Mouse (Mus musculus) kidney, adult 8-10 months (tissue): ENCODE measurements around the gene Sapcd2.
"Not testable (repeated sequence)": the region's sequence is repeated elsewhere in the genome, so short reads cannot be mapped to it uniquely, and the experiment has no call there.

Source experiments
- DNase-seq, 2 experiments: peaks; one replicate each; pipeline ENCODE4 v3.0.0; 2022

Sapcd2 gene

DNA sequence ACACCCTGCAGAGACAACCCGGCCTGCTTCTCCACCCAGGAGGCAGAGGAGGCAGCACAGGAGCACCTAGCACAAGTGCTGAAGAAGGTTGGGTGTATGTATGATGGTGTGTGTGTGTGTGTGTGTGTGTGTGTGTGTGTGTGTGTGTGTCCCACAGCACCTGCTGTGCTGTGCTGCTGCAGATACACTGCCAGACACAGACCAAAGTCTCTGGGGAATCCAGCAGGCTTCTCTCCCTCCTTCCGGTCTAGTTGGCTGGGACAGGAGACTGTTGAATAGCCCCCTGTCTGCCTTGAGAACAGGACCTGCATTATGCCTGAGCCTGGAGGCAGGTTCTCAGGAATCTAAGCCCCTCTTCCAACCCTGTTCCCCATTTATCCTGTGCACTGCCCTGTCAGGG is 1.3 kb downstream of the Sapcd2 start:
- no peak for DNase-seq

DNA sequence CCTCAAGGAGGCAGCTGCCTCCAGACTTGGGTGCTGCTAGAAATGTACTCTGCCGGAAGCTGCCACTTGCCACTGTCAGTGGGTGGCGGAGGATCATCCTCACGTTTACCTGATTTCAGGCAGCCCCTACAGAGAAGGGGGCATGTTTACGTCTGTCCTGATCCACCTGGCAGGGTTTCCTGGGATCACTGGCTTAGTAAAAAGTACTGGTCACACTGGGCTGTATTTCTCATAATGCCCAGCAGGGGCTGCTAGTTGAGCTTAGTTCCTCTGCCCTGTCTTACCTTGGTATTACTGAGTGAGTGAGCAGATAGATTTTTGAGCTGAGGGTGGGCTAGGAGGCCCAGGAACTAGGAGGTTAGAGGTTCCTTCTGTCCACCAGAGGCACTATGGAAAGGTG is 4.5 kb downstream of the Sapcd2 start:
- DNase-seq = peak; percentile 40 to 71

DNA sequence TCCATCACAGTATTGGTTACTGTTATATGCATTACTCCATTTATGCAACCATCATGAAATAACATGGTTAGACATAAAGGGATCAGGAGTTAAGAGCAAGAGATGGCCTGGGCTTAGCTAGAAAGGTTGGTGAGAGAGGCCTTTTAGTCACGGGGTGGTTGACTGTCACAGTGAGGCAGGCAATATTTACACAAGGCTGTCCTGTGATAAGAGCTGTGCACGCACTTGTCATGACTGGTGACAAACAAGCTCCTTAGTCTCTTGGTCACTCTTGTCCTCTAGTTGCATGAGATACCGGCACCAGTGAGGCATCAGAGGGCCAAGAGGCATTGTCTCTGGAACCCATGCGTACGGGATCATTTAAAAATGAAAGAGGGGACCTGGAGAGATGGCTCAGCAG is 12.4 kb downstream of the Sapcd2 start:
- DNase-seq = no peak

- no peak for DNase-seq
These were observed 19.1 kb downstream of the Sapcd2 start for GRCm38 (mm10) chr2:25391266-25391665.

DNA sequence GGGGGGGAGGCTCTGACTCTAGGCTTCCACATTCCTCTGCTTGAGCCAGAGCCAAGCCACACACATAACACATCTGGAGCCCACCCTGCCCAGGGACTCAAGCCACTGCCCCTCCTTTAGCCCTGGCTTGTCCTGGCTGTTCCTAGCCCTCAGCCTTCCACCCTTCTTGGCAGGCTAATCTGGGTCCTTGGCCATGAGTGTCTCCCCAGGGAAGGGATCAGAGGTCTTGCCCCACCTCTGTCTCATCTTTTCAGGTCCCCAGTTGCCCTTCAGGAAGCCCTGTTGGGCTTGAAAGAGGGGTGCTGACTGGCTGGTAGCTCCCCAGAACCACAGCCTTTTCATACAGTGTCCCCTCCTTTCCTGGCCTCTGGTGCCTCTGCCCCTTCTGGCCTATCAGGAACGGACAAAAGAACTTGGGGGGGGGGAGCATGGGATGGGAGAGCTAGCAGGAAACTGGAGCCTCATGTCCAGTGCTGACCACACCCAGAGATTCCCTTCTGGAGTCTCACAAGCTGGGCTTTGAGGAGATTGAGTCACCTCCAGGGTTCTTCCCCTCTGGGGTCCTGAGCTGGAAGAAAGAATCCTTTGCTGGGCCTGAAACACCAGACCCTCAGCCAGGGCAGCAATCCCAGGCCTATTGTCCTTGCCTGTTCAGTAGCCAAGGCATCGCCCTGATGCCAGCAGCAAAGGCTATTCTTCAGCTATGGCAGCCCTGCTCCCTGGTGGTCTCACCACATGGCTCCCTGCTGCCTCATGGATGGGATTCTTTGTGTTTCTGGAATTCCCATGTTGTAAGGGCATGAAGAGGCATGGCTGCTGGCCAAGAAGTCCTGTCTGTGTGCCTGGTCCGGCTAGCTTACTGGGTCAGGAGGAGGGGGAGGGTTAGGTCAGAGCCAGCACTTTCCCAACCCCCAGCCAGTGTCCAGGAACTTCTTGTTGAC is 22.4 kb downstream of the Sapcd2 start:
- peak; percentile 19 to 28 for DNase-seq

GRCm38 (mm10) chr2:25395721-25396596 is 23.8 kb downstream of the Sapcd2 start, which contains the start of gene Entpd2:
Entpd2 (plus strand) TSS chr2:25395874.
- peak; percentile 36 to 66 for DNase-seq

- no peak for DNase-seq
These were observed 24.5 kb downstream of the Sapcd2 start for GRCm38 (mm10) chr2:25396597-25396983.

GRCm38 (mm10) chr2:25397010-25397409 is 24.9 kb downstream of the Sapcd2 start:
- DNase-seq = no peak

DNA sequence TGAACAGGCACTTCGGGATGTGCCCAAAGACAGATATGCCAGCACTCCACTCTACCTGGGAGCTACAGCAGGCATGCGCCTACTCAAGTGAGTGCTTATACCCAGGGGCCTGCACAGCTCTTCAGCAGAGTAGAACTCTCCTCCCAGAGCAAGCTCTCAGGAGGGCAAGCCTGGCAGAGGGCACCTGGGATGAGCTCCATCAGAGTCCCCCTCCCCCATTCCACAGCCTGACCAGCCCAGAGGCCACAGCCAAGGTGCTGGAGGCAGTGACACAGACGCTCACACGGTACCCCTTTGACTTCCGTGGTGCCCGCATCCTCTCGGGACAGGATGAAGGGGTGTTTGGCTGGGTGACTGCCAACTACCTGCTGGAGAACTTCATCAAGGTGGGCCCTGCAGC is 25.9 kb downstream of the Sapcd2 start:
- DNase-seq = no peak

DNA sequence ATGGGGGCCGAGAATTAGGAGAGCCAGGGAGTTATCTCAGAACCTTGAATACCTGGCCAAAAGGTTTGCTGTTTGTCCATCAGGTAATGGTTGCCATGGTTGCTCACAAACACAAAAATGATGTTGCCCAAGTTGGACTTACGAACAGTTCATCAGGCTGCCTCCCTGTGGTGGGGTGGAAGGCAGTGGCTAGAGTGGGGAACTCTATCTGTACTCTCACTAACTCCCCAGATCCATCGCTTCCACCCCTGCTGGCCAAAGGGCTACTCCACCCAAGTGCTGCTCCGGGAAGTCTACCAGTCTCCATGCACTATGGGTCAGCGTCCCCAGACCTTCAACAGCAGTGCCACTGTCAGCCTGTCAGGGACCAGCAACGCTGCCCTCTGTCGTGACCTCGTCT is 26.9 kb downstream of the Sapcd2 start, which contains the start of gene Npdc1:
Gene Npdc1 (plus strand): TSS at position 301 of the 400 bp plus-strand sequence.
- no peak for DNase-seq

DNA sequence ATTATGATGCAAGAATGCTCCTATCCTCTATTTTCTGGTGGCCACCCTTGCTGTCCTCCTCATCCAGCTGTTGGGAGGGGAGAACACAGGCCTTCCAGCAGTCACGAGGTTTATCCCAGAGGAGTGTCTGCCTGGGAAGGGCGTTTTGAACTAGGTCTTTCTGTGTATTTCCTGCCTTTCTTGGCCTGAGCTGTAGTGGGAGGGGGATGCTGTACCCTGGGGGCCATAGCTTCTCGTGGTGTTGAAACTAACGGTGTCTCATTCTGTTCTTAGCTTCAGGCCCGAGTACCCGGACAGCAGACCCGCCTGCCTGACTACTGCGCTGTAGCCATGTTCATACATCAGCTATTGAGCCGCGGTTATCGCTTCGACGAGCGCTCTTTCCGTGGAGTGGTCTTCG is 28.2 kb downstream of the Sapcd2 start:
- DNase-seq = no peak

- peak; percentile 51 to 58 for DNase-seq
These were observed 28.6 kb downstream of the Sapcd2 start for GRCm38 (mm10) chr2:25400764-25401163.

DNA sequence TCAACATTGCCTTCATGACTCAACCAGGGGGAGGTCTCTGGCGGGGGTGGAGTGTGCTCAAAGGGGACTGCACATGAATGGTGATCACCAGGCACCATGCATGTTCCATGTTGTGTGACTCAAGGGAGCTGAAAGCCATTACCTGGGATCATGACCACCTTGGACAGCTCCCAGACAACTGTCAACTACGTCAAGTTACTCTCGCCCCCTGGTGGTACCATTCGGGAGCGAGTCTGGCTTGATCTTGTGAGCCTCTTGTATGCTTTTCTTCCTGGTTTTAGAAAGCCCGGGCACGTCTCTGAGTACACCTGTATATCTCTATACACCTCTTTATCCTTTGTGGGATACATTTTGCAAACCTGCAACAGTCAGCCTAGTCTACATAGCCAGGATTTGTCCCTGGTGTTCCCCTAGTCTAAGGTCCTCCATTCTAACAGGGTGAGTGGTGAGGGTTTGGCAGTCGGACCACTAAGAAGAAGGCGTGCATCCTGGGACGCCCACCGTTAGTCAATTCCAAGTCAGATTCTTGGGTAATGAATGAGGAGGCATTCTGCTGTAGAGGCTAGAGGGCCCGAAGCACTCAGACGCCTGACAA is 30.4 kb downstream of the Sapcd2 start:
- peak; percentile 72 to 90 for DNase-seq

DNA sequence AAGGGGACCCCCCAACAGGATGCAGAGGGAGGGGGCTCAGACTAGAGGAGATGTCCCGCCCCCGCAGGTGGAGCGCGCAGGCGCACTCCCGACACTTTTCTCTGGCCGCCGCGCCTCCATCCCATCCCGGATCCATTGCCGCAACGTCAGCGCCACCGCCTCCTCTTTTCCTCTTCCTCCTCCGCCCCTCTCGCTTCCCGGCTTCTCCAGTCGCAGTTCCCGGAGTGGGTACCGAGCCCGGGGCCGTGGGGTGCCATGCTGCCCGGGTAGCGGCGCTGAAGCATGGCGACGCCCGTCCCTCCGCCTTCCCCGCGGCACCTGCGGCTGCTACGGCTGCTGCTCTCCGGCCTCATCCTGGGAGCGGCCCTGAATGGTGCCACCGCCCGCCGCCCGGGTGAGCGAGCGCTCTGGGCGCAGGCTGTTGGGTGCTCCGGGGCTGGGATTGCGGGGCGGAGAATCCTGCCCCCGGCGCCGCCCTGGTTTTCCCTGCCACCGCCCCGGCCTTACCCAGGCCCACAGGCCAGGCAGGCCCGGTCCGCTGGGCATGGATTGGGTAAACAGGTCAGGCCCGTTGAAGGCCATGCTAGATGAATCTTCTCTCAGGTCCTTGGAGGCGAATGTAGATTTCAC is 31.0 kb downstream of the Sapcd2 start:
- peak; percentile 47 to 61 for DNase-seq

DNA sequence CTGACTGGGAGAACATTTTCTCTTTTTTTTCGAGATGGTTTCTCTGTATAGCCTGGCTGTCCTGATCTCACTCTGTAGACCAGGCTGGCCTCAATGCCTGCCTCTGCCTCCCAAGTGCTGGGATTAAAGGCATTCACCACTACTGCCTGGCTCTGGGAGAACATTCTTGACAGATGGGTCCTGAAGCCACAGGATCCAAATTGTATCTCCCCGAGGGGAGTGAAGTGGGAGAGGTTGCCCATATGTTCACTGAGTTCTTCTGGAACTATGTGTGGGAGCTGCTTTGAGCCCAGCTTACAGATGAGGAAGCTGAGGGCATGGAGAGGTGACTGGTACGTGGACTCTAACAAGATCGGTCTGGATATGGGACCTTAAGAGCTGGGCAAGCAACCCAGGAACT is 31.9 kb downstream of the Sapcd2 start:
- DNase-seq = no peak

DNA sequence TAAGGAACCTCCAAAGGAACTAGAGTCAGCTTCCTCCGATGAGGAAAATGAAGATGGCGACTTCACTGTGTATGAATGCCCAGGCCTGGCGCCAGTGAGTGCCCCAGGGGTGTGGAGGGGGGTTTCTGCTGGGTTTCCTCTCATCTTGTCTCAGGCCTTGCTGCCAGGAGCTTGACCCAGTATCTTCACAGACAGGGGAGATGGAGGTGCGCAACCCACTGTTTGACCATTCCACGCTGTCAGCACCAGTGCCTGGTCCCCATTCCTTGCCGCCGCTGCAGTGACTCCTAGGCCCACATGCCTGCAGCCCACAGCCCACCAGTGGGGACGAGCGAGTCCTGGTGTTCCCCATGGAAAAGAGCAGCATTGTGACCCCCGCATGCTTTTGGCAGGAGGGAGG is 36.8 kb downstream of the Sapcd2 start:
- no peak for DNase-seq

- not testable (repeated sequence) for DNase-seq
These were observed 41.3 kb downstream of the Sapcd2 start for GRCm38 (mm10) chr2:25413436-25413835.

GRCm38 (mm10) chr2:25417426-25417825 is 45.3 kb downstream of the Sapcd2 start:
- DNase-seq = no peak

- DNase-seq = peak in 1 of 2 experiments; percentile 44
These were observed 49.8 kb downstream of the Sapcd2 start for GRCm38 (mm10) chr2:25421896-25422295.

DNA sequence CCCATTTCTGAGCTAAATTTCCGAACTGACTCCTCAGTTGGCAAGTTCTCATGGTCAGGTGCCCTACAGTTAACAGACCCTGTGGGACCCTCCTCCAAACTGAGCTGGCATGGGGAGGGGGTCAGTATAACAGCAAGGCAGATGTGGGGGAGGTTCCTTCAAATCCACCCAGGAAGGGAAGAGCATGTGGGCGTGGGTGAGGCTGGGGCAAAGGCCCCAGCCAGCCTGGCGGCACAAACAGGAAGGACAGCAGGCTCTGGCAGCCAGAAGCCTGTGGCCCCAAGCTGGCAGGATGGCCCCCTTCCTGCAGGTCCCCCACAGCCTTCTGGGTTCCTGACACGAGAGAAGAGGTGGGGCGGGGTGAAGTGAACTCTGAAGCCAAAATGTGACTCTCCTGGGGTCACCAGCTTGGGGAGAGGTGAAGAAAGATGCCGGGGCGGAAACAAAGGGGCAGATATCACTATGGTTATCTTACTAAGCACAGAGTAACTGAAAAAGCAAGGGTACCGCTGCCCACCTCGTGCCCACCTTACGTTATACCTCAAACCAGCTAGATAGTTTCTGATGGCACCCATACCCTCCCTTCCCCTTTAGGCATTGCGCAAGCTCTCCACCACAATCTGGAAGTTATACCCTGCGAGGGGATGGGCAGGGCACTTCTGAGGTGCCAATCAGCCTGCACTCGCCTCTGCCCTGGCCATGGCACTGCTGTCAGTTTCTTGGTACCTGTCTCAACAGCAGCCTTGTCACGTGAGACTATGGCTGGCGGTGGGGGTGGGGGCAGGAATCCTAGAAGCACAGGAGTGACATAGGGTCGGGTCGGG is 50.7 kb downstream of the Sapcd2 start, which contains the start of gene Fut7:
Gene Fut7 (plus strand): TSS at position 681 of the 824 bp plus-strand sequence.
- no peak for DNase-seq

DNA sequence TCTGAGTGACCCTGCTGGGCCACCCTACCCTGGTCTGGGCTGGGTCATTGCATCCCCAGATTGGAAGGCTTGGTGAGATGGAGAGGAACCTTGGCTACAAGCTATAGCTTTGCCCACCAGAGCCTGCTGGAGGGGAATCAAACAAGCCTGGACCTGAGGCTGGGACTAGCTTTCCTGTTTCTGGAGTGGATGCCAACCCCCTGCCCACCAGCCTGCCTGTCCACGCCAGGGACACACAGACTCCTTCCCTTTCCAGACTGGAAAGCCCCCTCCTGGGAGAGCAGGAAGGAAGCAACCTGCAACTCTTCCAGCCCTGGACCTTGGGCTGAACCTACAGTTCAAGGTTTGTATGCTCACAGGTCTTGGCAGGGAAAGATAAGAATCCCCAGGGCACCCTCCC is 51.5 kb downstream of the Sapcd2 start:
- no peak for DNase-seq

DNA sequence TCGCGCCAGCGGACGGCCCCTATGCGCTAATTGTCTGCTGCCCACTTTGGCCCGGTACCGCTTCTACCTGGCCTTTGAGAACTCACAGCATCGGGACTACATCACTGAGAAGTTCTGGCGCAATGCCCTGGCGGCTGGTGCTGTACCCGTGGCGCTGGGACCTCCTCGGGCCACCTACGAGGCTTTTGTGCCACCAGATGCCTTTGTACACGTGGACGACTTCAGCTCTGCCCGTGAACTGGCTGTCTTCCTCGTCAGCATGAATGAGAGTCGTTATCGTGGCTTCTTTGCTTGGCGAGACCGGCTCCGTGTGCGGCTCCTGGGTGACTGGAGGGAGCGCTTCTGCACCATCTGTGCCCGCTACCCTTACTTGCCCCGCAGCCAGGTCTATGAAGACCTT is 53.4 kb downstream of the Sapcd2 start:
- DNase-seq = no peak
